ENCODE assay signal across 7 mouse cellular contexts in genomic region chr15:95790529-95791071, GRCm38 (mm10). TPM values are rescaled to one million over a fixed set of nuclear protein-coding genes. Genes with fewer than 3 reads are reported as not detected.
DNase-seq lines count a peak whose midpoint lies in the region; ATAC-seq lines count a peak whose summit lies in the region.

TSS of gene Ano6 (plus strand) at chr15:95790843.

- WGBS in intestine, embryonic 15.5 days = under 1% methylated on average over 51 of the region's 51 CpGs
- under 1% methylated on average over 51 of the region's 51 CpGs for WGBS in midbrain, embryonic 10.5 days

- H3K4me1 ChIP-seq in intestine, embryonic 15.5 days (replicated peaks) = peaks cover 18% of the 10 kb centered on the region
- H3K4me1 ChIP-seq in midbrain, embryonic 10.5 days = peaks cover 32% of the 10 kb centered on the region

- peak within 1 kb of the TSS; percentile 81 for H3K4me2 ChIP-seq in intestine, embryonic 15.5 days (replicated peaks)

- peak within 1 kb of the TSS; percentile 83 for H3K4me3 ChIP-seq in intestine, embryonic 15.5 days (replicated peaks)
- H3K4me3 ChIP-seq in midbrain, embryonic 10.5 days = peak within 1 kb of the TSS; percentile 77

- H3K27me3 ChIP-seq in intestine, embryonic 15.5 days (replicated peaks) = no peaks in the 10 kb centered on the region
- peaks cover 20% of the 10 kb centered on the region for H3K27me3 ChIP-seq in midbrain, embryonic 10.5 days (ENCODE audit: low read depth, poor library complexity, severe bottlenecking)

- peak; percentile 93 for ATAC-seq in intestine, embryonic 15.5 days

- H3K27ac ChIP-seq in intestine, embryonic 15.5 days = peak within 1 kb of the TSS; percentile 85
- peak within 1 kb of the TSS; percentile 92 for H3K27ac ChIP-seq in midbrain, embryonic 10.5 days (replicated peaks)

- H3K9me3 ChIP-seq in intestine, embryonic 15.5 days = no peaks in the 10 kb centered on the region
- H3K9me3 ChIP-seq in midbrain, embryonic 10.5 days (replicated peaks) = no peaks in the 10 kb centered on the region

- peak within 1 kb of the TSS; percentile 94 for H3K9ac ChIP-seq in intestine, embryonic 15.5 days

- no peaks in the 10 kb centered on the region for H3K36me3 ChIP-seq in intestine, embryonic 15.5 days
- peaks cover 13% of the 10 kb centered on the region; the same call in 1 of the 2 replicates for H3K36me3 ChIP-seq in midbrain, embryonic 10.5 days

- DNase-seq in adrenal gland, adult 2 months = peak; percentile 98
- peak; percentile 87 for DNase-seq in embryo, embryonic 11.5 days (ENCODE audit: low read depth, low spot score)
- peak; percentile 86 to 92 for DNase-seq in gastrocnemius, postnatal 36 days
- DNase-seq in left cerebral cortex, postnatal 25 days (ENCODE audit: low spot score in 2 of 2) = peak; percentile 91 to 94
- peak; percentile 96 for DNase-seq in midbrain, embryonic 10.5 days (ENCODE audit: low spot score)
- DNase-seq in right cerebral cortex, postnatal 4 days = peak; percentile 91

- intact Hi-C loops in gastrocnemius, postnatal 36 days (cut with DNase I) = loop anchor here (5.0 kb wide), 2 partner anchors 47 to 117 kb away; no protein-coding TSS in a partner anchor
- intact Hi-C loops in left cerebral cortex, postnatal 25 days (cut with DNase I) = loop anchor here (2.0 to 10.0 kb wide), 3 partner anchors 96 to 494 kb away; partner anchors contain the start of gene Arid2

RNA-seq across cellular contexts. Expression of gene Ano6, which starts in this region (rescaled TPM):
- total RNA-seq in adrenal gland, adult 2 months (2021) = 10 to 100 TPM; 69.6 to 90.3 TPM
- 20.6 and 28.6 TPM in 2 replicates for polyA plus RNA-seq in adrenal gland, adult 2 months (2012; rRNA removed)
- 10 to 100 TPM; 36.1 to 37.1 TPM for total RNA-seq in gastrocnemius, postnatal 36 days (2021)
- polyA plus RNA-seq in intestine, embryonic 15.5 days (2015; fragmentation: Nextera tagmentation; extraction: Ambion mirVana) = 50.4 and 53.8 TPM in 2 replicates
- total RNA-seq in left cerebral cortex, postnatal 25 days (2021) = 10 to 100 TPM; 21.1 to 22.2 TPM
- polyA plus RNA-seq in midbrain, embryonic 10.5 days (2016; fragmentation: Nextera tagmentation; extraction: Ambion mirVana) = 30.0 and 33.6 TPM in 2 replicates

Comparison
In these comparisons a context has a peak if more than half of its experiments do, and no peak if none do; other contexts are left out.
1. Peak in every context shown above with its lines: DNase-seq, ATAC-seq, H3K4me3 ChIP-seq and H3K27ac ChIP-seq.